Mouse (Mus musculus) testis, adult 2 months (tissue): ENCODE measurements around the gene Nfix. TPM values are rescaled to one million over a fixed set of nuclear protein-coding genes. Genes with fewer than 3 reads are reported as not detected.

ENCODE experiments used
- H3K27ac ChIP-seq: fragments of 200-500 bp; 2 replicates; pipeline ENCODE4 v1.5.1; 2012; ENCODE audit warnings: low read depth, low read length; ENCODE audit not compliant: control insufficient read depth, insufficient read depth
- H3K27me3 ChIP-seq: fragments of 200-500 bp; 2 replicates; pipeline ENCODE4 v1.6.1; 2012; ENCODE audit warnings: mild to moderate bottlenecking, low read length, moderate library complexity; ENCODE audit not compliant: control insufficient read depth, insufficient read depth
- H3K36me3 ChIP-seq: fragments of 200-500 bp; 2 replicates; pipeline ENCODE4 v1.6.1; 2012; ENCODE audit warnings: mild to moderate bottlenecking, low read length; ENCODE audit not compliant: control insufficient read depth, insufficient read depth
- H3K4me1 ChIP-seq: fragments of 200-500 bp; 2 replicates; pipeline ENCODE4 v1.6.1; 2012; ENCODE audit warnings: low read length; ENCODE audit not compliant: control insufficient read depth, insufficient read depth
- H3K4me3 ChIP-seq: fragments of 200-500 bp; 2 replicates; pipeline ENCODE4 v1.5.1; 2012; ENCODE audit warnings: low read depth, mild to moderate bottlenecking, low read length, moderate library complexity, mixed read lengths; ENCODE audit not compliant: control insufficient read depth
- CTCF ChIP-seq: fragments of 200-500 bp; IDR thresholded peaks from 2 replicates; pipeline ENCODE4 v1.5.1; 2012; ENCODE audit warnings: low read depth, mild to moderate bottlenecking, inconsistent platforms, low read length, moderate library complexity; ENCODE audit not compliant: control insufficient read depth, insufficient read depth, insufficient replicate concordance
- POLR2A ChIP-seq: fragments of 200-500 bp; IDR thresholded peaks from 2 replicates; pipeline ENCODE4 v1.6.1; 2012; ENCODE audit warnings: low read depth, mild to moderate bottlenecking, inconsistent platforms, low read length, moderate library complexity; ENCODE audit not compliant: control insufficient read depth
- polyA plus RNA-seq: library from polyadenylated mRNA; depleted of rRNA; stranded (reverse); fragments of >200 nt; gene quantifications from 2 replicates; pipeline ENCODE4 v1.2.3, GENCODE M21; 2012

Gene Nfix
- polyA plus RNA-seq, 1 experiment: 5.0 TPM

DNA sequence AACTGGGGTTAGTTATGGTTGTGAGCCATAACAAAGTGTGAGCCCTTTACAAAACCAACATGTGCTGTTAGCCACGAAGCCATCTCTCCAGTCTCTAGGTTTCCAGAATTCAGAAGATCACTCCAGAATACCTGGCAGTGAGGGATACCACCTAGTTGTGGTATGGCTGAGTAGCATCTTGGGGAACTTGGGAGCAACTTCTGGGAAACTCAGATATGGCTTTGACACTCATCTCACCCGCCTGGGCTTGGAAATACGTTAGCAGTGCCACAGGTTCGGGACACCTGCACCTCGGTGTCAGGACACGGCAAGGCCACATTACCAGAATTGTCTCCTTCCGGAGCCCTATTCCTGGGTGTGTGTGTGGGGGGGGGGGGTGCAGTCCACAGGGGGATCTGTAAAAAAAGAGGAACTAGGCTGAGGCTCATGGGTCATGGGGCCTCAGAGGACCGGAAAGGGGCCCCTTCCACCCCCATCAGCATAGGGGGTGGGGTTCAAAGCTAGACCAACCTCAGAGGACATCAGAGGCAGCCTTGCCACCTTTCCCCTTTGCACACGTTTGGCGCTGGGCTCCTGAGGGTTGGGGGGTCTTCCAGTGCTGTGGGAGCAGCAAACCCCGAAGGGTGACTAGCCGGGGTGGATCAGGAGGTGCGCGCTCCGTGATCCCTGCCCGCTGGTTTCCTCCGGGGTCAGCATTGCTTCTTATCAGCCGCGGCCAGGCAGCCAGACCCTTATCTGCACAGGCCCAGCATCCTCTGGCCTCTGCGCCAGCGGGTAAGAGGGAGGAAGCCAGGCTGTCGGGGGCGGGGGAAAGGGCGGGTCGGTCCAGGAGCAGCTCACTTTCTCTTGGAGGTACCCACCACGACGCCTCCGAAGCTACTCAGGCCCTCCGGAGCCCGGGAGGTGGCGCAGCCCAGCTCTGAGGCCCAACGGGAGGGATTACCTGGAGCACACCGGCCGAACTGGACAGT, 98.9 kb downstream of the Nfix start, which contains the start of gene Lyl1:
Gene Lyl1, plus strand, starts transcription at position 517 of the 971 bp plus-strand sequence.
- Histone ChIP-seq H3K4me3 (peak within 1 kb of the TSS; percentile 4; the same call in 1 of the 2 replicates), H3K27ac (no peak within 1 kb of the TSS), H3K4me1 (peaks cover 17% of the 10 kb centered on the region), H3K27me3 (no peaks in the 10 kb centered on the region; the same call in 1 of the 2 replicates), H3K36me3 (peaks cover 4% of the 10 kb centered on the region)
- no peak for TF ChIP-seq POLR2A
- no peak for TF ChIP-seq CTCF

DNA sequence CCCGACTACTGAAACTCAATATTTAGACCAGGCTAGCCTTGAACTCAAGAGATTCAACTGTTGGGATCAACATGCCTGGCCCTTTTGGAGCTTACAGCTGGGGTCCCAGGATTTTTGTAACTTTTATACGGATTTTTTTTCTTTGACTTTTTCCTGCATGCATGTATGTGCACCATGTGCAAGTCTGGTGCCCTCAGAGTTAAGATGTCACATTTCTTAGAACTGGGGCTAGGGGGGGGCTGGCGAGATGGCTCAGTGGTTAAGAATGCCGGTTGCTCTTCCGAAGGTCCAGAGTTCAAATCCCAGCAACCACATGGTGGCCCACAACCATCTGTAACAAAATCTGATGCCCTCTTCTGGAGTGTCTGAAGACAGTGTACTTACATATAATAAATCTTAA, 99.6 kb downstream of the Nfix start:
- Histone ChIP-seq H3K27ac (no peak overlapping the region), H3K36me3 (peaks cover 4% of the 10 kb centered on the region), H3K4me3 (no peak overlapping the region), H3K4me1 (peaks cover 16% of the 10 kb centered on the region), H3K27me3 (no peaks in the 10 kb centered on the region; the same call in 1 of the 2 replicates)
- TF ChIP-seq CTCF (no peak), POLR2A (no peak)

DNA sequence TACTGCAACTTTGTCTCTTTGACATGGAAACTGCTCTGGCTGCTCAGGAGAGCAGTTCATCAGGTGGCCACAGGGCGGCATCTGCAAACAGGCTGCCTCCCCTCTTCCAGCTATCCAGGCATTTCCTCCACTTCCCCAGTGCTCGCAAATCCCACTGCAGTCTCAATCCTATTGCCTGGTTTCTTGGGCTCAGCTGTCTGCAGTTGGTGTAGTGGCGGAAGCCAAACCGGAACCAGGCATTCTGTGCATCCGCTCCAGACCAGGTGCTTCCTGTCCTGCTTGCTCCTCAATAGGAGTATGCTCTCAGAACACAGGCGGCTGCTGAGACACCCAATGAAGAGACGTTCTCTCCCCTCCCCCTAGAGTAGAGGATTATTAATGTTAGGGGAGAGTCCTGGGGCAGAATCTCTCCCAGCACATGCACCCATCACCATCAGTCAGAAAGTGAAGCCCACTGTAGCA, 100.3 kb downstream of the Nfix start:
- no peaks in the 10 kb centered on the region for H3K27me3 ChIP-seq
- no peak overlapping the region for H3K4me3 ChIP-seq
- H3K36me3 ChIP-seq: peaks cover 4% of the 10 kb centered on the region
- no peak overlapping the region for H3K27ac ChIP-seq
- H3K4me1 ChIP-seq: peaks cover 11% of the 10 kb centered on the region
- TF ChIP-seq CTCF (peak; percentile 60; the same call in 1 of the 2 replicates), POLR2A (no peak)

DNA sequence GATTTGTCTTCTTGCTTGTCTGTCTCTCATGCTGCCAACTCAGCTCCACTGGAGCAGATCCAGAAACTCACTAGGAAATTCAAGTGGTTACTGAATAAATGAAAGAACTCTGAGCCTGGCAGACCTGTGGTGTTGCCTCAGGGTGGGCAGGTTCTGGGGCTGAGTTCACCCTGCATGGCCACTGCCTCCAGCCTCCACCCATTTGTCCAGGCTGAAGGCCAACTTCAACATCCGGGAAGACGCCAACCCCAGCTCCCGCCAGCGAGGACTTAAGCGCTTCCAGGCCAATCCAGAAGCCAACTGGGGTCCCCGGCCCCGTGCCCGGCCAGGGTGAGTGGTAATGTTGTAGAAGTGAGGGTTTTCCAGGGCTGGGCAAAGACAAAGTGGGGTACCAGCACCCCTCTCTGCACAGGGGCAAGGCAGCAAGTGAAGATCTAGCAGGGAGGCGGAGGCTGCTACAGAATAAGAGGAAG, 101.2 kb downstream of the Nfix start:
- H3K4me1 ChIP-seq: peaks cover 8% of the 10 kb centered on the region
- H3K36me3 ChIP-seq: peaks cover 6% of the 10 kb centered on the region
- no peaks in the 10 kb centered on the region for H3K27me3 ChIP-seq
- TF ChIP-seq POLR2A (no peak), CTCF (no peak)
- 0 out of 2 replicates have a peak overlapping the region, but pooled peaks have one; percentile 29 for H3K27ac ChIP-seq
- H3K4me3 ChIP-seq: no peak overlapping the region

DNA sequence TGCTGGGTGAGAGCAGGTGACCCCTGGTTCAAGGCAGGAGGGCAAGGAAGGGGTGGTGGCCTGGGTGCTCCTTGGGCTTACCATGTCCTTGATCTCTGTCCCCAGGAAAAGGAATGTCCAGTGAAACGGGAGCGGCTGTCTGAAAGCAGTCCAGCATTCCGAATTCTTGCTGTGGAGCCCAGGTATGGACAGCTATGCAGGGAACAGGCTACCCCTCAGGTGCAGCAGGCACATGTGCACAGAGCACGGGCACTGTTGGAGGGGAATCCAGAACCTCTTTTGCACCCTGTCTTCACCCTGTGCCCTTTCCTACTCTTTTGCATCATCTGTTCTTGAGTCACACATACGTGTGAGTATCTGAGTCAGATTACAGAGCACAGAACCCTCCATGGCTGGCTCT, 101.9 kb downstream of the Nfix start:
- no peak overlapping the region for H3K4me3 ChIP-seq
- TF ChIP-seq POLR2A (no peak), CTCF (no peak)

DNA sequence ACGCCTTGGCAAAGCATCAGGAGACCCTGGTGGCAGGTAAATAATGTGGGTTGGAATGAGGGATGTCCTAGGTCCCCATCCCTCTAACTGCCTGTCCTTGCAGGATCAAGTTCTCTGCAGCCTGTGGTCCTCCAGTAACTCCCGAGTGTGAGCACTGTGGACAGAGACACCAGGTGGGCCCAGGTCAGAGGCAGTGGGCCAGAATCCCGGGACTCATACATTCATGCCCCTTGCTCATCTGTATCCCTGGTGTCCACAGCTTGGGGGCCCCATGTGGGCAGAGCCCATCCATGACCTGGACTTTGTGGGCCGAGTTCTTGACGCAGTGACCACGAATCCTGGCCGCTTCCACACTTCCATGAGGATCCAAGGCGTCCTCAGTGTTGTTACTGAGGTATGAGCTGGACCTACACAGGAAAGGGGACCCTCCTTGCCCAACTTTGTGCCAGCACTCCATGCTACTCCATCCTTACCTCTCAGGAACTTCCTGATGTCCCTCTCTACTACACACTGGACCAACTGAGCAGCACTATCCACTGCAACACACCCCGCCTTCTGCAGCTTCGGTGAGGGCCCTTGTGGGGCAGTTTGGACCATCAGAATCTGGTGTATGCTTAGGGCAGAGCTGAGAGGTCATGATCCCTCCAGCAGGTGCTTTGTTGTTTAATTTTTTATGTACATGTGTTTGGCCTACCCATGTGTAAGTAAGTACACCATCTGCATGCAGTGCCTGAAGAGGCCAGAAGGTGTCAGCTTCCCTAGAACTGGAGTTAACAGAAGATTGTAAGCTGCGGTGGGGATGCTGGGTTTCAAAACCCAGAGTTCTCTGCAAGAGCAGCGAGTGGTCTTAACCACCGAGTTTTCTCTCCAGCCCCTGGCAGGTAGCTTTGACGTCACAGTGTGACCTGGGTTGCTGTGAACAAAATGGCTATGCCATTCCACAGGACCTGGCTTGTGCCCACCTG, 102.7 kb downstream of the Nfix start:
- TF ChIP-seq POLR2A: no peak
- TF ChIP-seq CTCF: no peak
- H3K4me1 ChIP-seq: peaks cover 5% of the 10 kb centered on the region; the same call in 1 of the 2 replicates
- H3K36me3 ChIP-seq: peaks cover 9% of the 10 kb centered on the region
- H3K4me3 ChIP-seq: no peak overlapping the region
- no peaks in the 10 kb centered on the region for H3K27me3 ChIP-seq
- H3K27ac ChIP-seq: no peak overlapping the region

More for the DNA sequence above, 101.9 kb downstream of the Nfix start:
- Histone ChIP-seq H3K27me3 (no peaks in the 10 kb centered on the region), H3K36me3 (peaks cover 9% of the 10 kb centered on the region), H3K27ac (no peak overlapping the region), H3K4me1 (peaks cover 5% of the 10 kb centered on the region; the same call in 1 of the 2 replicates)

DNA sequence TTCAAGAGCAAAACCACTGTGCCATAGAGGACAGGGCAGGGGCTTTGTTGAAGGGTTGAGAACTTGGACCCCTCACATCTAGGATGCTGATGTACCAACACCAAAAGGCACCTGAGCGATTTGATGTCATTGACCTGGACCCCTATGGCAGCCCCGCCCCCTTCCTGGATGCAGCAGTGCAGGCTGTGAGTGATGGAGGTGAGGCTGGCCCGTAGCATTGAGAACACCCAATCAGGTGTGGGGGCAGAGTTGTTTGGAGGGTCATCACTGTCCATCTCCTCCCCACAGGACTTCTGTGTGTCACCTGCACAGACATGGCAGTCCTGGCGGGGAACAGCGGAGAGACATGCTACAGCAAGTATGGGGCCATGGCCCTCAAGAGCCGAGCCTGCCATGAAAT, 105.0 kb downstream of the Nfix start:
- H3K27ac ChIP-seq: no peak overlapping the region
- TF ChIP-seq CTCF (no peak), POLR2A (no peak)
- no peak overlapping the region for H3K4me3 ChIP-seq
- no peaks in the 10 kb centered on the region for H3K27me3 ChIP-seq
- H3K36me3 ChIP-seq: peaks cover 9% of the 10 kb centered on the region
- peaks cover 2% of the 10 kb centered on the region; the same call in 1 of the 2 replicates for H3K4me1 ChIP-seq
